Mouse (Mus musculus): Measurements from ENCODE around the gene Akr1e1. TPM values are rescaled to one million over a fixed set of nuclear protein-coding genes. Genes with fewer than 3 reads are reported as not detected.

Gene Akr1e1
- 1.1 and 1.7 TPM in 2 replicates for polyA plus RNA-seq (2012; rRNA removed)

DNA sequence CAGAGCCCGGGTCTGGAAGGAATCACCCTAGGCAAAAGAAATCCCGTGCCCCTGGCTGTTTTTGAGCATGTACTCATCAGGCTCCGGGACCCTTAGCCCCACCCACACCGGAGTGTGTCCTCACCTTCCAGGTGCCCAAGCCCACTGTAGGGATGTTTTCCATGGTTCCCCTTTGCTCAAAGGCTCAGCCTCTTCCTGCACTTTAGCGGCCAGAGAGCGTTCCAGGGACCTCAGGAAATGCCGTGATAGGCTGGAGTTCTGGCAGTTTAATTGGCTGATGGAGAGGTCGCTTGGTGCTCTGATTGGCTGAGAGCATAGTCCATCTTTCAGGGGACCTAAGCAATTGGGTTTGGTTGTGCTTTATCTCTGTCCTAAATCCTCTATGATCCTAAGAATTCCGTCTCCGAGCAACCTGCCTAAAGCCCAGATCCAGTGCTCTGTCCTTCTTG is at the start of gene Akr1e1:
Gene Akr1e1, minus strand, starts transcription at position 214 of the 449 bp plus-strand sequence.

DNA sequence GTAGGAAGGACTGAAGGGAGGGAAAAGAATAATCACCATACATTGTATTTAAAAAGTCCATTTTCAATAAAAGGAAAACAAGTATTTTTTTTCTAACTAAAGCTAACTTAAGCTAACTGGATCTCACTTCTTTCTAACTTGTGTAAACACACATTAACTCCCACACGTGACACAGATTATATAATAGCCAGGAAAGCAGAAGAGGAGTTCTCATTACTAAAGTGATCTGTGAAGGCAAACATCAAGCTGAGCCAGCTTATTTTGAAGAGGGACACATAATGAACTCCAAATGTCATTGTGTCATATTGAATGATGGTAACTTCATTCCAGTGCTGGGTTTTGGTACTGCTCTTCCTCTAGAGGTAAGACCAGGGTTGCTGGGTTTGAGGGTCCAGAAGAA is 35.1 kb downstream of the Akr1e1 start, which contains the start of gene Akr1c21:
Gene Akr1c21, plus strand, starts transcription at position 205 of the 400 bp plus-strand sequence.

Other genes with a start within 250 kb of the Akr1e1 start
- not detected in 2 replicates for gene Akr1c6, start 174.9 kb downstream of the Akr1e1 start, polyA plus RNA-seq (2012; rRNA removed)
- not detected in 2 replicates for gene Akr1c20, start 85.8 kb downstream of the Akr1e1 start, polyA plus RNA-seq (2012; rRNA removed)
- gene Akr1c21, start 35.1 kb downstream of the Akr1e1 start, polyA plus RNA-seq (2012; rRNA removed) = not detected in 2 replicates

Measured in colon, adult 2 months (tissue).